Mouse (Mus musculus) gonadal fat pad, adult 2 months (tissue): ENCODE measurements around the gene Tmem41a. TPM values are rescaled to one million over a fixed set of nuclear protein-coding genes. Genes with fewer than 3 reads are reported as not detected.

Experiments used
- DNase-seq: peaks from one replicate; pipeline ENCODE4 v3.0.0-alpha.2; 2012; ENCODE audit warnings: low read depth
- polyA plus RNA-seq: library from polyadenylated mRNA; depleted of rRNA; stranded (reverse); fragments of >200 nt; gene quantifications from 2 replicates; pipeline ENCODE4 v1.2.3, GENCODE M21; 2012; rRNA removed

Gene Tmem41a
- polyA plus RNA-seq, 1 experiment: 10.3 TPM

DNA sequence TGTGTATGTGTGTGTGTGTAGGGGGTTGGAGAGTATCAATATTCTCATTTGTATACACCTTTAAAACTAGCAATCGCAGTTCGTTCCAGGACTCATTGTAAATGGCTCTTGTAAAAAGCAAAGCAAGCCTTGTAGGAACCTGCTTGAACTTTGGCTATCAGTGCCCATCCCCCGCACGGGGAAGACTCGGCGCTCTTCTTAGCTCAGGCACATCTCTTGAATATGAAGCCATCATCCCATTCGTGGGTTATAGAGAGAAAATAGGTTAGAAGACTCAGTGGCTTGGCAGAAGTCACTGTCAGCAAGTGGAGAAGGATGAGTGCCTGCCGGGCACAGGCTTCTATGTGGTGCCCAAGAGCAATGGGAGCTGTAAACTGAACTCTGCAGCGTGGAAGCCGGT lies 42.7 kb downstream of the Tmem41a start:
- DNase-seq: no peak

DNA sequence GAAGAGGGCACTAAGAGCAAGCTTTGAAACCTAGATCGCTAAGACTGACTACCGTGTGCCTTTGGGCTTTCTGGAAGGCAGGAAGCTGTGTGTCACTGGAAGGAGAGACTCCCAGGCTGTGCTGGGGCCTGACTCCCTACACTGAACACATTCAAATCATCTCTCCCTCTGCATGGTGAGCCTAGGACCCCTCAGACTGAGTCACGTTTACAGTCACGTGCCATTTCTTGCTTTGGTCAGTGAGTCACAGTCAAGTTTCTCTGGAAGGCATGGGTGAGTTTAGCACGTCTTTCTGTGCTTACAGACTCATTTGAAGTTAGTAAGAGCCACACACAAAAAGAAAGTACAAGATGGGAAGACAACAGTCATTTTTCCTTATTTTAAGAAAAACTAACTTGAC lies 46.1 kb downstream of the Tmem41a start:
- no peak for DNase-seq

DNA sequence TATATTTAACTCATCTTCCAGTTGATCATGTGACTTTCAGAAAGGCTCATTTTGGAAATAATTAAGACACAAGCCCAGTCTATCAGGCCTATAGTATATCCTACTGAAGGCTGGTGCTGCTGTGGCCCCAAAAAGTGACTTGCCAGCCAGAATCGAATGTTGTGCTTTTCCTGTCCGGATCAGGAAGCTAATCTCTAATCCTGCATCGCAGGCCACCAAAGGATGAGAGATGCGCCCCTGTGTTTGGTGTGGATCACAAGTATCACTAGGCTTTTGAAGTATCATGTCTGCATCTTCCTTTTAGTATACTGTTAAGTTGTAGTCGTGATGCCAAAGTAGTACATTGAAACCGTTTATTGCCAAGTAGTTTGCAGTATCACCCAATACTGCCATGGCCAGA lies 53.5 kb downstream of the Tmem41a start:
- DNase-seq: no peak

DNA sequence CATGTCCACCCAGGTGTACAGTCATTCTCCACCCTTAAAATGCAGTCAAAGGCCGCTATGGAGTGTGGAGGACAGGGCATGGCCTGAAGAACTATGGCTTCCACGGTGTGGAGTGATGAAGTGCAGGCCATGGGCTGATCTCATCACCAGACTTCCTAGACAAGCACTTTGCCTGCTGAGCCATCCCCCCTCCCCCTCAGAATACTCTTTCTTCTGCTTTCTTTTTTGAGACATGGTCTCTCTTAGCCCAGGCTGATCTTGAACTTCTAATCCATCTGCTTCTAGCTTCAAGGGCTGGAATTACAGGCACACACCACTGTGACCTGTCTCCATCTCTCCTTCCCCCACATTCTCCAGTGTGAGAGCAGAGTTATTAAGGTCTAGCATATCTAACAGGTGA lies 59.8 kb downstream of the Tmem41a start:
- DNase-seq: no peak

Other genes with a start within 250 kb of the Tmem41a start
- gene Ehhadh, start 159.7 kb downstream of the Tmem41a start, polyA plus RNA-seq: 17.7 and 21.1 TPM in 2 replicates
- gene Map3k13, start 153.2 kb downstream of the Tmem41a start, polyA plus RNA-seq: 0.88 and 1.1 TPM in 2 replicates
- gene Liph, start 48.1 kb upstream of the Tmem41a start, polyA plus RNA-seq: 0.63 and 0.89 TPM in 2 replicates
- gene Senp2, start 61.9 kb upstream of the Tmem41a start, polyA plus RNA-seq: 10.1 and 12.1 TPM in 2 replicates
- 1.4 and 2.3 TPM in 2 replicates for gene Igf2bp2, start 215.7 kb upstream of the Tmem41a start, polyA plus RNA-seq